Mouse (Mus musculus) midbrain, embryonic 15.5 days (tissue): ENCODE data around the gene Klrb1c. TPM values are rescaled to one million over a fixed set of nuclear protein-coding genes. Genes with fewer than 3 reads are reported as not detected.
A peak's percentile ranks its signal among the peaks of the same experiment; 100 is the strongest.
"Not testable (repeated sequence)": the region's sequence is repeated elsewhere in the genome, so short reads cannot be mapped to it uniquely, and the experiment has no call there.

Experiments
- ATAC-seq: fragments of 200-750 bp; cut with Nextera tagmentation; replicated peaks from 2 replicates; pipeline ENCODE4 v1.8.0; 2017; ENCODE audit warnings: moderate TSS enrichment
- H3K27ac ChIP-seq: fragments of 300-500 bp; sonication (generic); 2 replicates; pipeline ENCODE4 v1.5.1; 2015; ENCODE audit warnings: mild to moderate bottlenecking, inconsistent platforms
- H3K27me3 ChIP-seq: fragments of 300-500 bp; sonication (generic); replicated peaks from 2 replicates; pipeline ENCODE4 v1.6.1; 2015; ENCODE audit warnings: inconsistent platforms
- H3K36me3 ChIP-seq: fragments of 300-500 bp; sonication (generic); replicated peaks from 2 replicates; pipeline ENCODE4 v1.6.1; 2015; ENCODE audit warnings: inconsistent platforms
- H3K4me1 ChIP-seq: fragments of 300-500 bp; sonication (generic); 2 replicates; pipeline ENCODE4 v1.6.1; 2015; ENCODE audit warnings: inconsistent platforms
- H3K4me2 ChIP-seq: fragments of 300-500 bp; sonication (generic); 2 replicates; pipeline ENCODE4 v1.6.1; 2015; ENCODE audit warnings: inconsistent platforms, mild to moderate bottlenecking, moderate library complexity
- H3K4me3 ChIP-seq: fragments of 300-500 bp; sonication (generic); 2 replicates; pipeline ENCODE4 v1.5.1; 2015; ENCODE audit warnings: mild to moderate bottlenecking, inconsistent platforms
- H3K9ac ChIP-seq: fragments of 300-500 bp; sonication (generic); 2 replicates; pipeline ENCODE4 v1.6.1; 2015; ENCODE audit warnings: mild to moderate bottlenecking, inconsistent platforms
- H3K9me3 ChIP-seq: fragments of 300-500 bp; sonication (generic); 2 replicates; pipeline ENCODE4 v1.6.1; 2016; ENCODE audit warnings: inconsistent platforms
- WGBS: fragments of 180-500 bp; shearing (Covaris S2); methylation state at CpG from one replicate; pipeline ENCODE4 v1.1.7; 2015; ENCODE audit warnings: mixed read lengths; 5-methylcytosine and 5-hydroxymethylcytosine counted together
- polyA plus RNA-seq: library from polyadenylated mRNA; unstranded; fragments of >200 nt; fragmentation: Nextera tagmentation; extraction: Ambion mirVana; gene quantifications from 2 replicates; pipeline ENCODE4 v1.2.1, GENCODE M21; 2015

Klrb1c gene
- polyA plus RNA-seq, 1 experiment from 2014 or later: 0.12 TPM

DNA sequence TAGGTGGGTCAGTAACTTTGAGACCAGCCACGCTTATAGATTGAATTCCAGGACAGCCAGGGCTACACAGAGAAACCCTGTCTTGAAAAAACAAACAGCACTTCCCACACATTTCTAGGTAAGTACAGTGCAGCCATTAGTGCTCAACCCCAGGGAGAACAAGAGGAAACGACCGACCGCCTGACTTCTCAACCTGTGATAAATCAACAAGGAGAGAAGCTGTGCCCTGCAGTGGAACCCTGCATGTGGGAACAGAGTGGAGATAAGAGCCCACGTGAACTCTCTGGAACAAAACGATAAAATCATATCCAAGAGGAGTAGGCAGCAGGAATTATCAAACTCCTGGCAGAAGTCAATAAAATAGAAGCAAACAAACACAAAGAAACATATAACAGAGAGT, 4.7 kb upstream of the Klrb1c start:
- peaks cover 11% of the 10 kb centered on the region for H3K4me1 ChIP-seq
- no peak overlapping the region for H3K4me3 ChIP-seq
- 69% methylated on average over 6 of the region's 6 CpGs for WGBS
- no peak overlapping the region for H3K27ac ChIP-seq
- no peak for ATAC-seq
- H3K36me3 ChIP-seq: no peaks in the 10 kb centered on the region
- no peak overlapping the region for H3K4me2 ChIP-seq
- H3K9me3 ChIP-seq: no peaks in the 10 kb centered on the region
- H3K9ac ChIP-seq: no peak overlapping the region
- H3K27me3 ChIP-seq: no peaks in the 10 kb centered on the region

DNA sequence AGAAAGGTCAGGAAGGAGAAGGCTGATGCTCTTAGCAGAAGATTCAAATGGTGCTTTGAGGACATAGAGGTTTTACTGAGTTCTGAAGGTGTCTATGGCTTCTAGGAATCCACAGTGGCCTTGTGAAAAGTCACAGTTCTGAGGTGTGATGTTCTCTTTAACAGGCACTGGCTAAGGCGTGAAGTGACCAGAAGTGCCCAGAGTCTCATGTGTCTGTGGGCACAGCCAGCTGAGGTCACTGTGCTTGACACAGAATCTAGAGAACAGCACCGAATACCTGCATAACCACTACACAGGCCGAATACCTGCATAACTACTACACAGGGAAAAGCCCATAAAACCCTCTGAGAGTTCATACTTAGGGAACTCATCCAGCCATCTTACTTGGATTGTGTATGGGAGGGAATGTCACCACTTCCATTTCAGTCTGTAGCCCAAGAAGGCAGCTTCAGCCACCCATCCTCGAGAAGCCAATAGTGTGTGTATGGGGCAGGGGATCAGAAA, 1.5 kb upstream of the Klrb1c start:
- WGBS: 89% methylated on average over 4 of the region's 4 CpGs
- not testable (repeated sequence) for H3K4me1 ChIP-seq, H3K36me3 ChIP-seq, H3K27ac ChIP-seq, ATAC-seq, H3K27me3 ChIP-seq, H3K9me3 ChIP-seq, H3K4me2 ChIP-seq, H3K9ac ChIP-seq, H3K4me3 ChIP-seq

DNA sequence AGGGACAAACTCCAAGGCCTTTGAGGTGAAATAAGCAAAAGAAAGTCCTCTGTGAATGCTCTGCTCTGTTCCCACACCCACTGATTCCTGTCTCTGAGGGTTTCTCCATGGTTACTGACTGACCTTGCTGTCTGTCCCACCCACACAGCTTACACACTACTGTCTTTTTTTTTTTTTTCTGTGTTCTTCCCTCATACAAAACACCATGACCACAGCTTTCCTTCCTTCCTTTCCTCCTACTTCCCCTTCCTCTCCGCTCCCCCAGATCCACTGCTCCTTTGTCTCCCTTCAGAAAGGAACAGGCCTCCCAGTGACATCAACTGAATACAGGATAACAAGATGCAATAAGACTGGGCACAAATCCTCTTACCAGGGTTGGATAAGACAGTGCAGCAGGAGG, 498 bp downstream of the Klrb1c start:
- Histone ChIP-seq H3K9me3 (no peaks in the 10 kb centered on the region), H3K27me3 (no peaks in the 10 kb centered on the region), H3K9ac (no peak overlapping the region), H3K4me3 (no peak overlapping the region), H3K4me1 (no peaks in the 10 kb centered on the region), H3K27ac (no peak overlapping the region), H3K4me2 (no peak overlapping the region), H3K36me3 (no peaks in the 10 kb centered on the region)
- WGBS: 57% methylated on average over 1 of the region's 1 CpGs
- no peak for ATAC-seq

DNA sequence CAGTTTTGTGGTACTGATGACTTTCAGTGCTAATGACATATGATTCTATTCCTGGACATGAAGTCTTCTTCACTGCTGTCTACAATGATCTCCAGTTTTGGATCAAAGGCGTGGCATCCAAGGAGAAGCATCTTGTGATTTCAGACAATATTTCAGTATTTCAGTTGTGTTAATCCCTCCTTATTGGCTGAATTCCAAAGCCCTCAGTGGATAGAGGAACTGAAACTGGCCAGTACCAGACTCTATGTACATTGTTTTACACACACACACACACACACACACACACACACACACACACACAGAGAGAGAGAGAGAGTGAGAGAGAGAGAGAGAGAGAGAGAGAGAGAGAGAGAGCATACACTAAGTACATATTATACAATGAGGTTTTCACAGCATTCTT, 2.6 kb downstream of the Klrb1c start:
- not testable (repeated sequence) for H3K9ac ChIP-seq, H3K9me3 ChIP-seq, H3K4me3 ChIP-seq, H3K27me3 ChIP-seq, H3K27ac ChIP-seq, H3K4me2 ChIP-seq, H3K36me3 ChIP-seq, H3K4me1 ChIP-seq, ATAC-seq
- 82% methylated on average over 1 of the region's 1 CpGs for WGBS

DNA sequence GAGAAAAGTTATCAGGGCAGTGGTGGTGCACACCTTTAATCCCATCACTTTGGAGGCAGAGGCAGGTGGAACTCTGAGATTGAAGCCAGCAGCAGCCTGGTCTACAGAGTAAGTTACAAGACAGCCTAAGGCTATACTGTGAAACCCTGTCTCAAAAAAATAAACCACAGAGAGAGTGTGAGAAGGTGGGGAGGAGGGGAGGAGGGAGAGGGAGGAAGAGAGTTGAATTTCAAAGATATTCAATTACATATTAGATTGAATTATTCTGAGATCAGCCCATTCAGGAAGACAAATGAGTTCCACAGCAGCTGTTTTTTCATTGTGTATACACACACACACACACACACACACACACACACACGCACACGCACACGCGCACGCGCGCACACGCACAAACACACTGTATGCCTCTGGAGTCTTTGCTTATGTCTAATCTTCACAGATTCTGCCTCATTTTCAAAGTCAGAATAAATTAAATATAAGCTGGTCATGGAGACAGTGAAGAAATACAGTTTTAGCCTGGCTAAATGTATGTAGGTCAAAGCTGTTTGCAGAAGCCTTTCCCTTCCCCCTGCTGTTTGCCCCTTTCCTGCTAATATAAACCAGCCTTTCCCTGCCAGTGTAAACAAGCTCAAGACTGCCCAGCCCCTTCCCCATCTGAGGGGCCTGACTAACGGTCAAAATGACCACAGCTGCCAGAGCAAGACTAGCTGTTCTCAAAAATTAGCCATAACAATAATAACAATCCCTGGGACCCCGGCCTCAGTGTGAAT, 19.3 kb downstream of the Klrb1c start:
- Histone ChIP-seq H3K4me1 (peaks cover 3% of the 10 kb centered on the region; the same call in 1 of the 2 replicates), H3K27me3 (no peaks in the 10 kb centered on the region), H3K9ac (no peak overlapping the region), H3K27ac (0 out of 2 replicates have a peak overlapping the region, but pooled peaks have one; percentile 11), H3K4me3 (no peak overlapping the region), H3K4me2 (no peak overlapping the region), H3K9me3 (no peaks in the 10 kb centered on the region), H3K36me3 (no peaks in the 10 kb centered on the region)
- ATAC-seq: no peak; the same call in 1 of the 2 replicates
- 75% methylated on average over 10 of the region's 10 CpGs for WGBS

DNA sequence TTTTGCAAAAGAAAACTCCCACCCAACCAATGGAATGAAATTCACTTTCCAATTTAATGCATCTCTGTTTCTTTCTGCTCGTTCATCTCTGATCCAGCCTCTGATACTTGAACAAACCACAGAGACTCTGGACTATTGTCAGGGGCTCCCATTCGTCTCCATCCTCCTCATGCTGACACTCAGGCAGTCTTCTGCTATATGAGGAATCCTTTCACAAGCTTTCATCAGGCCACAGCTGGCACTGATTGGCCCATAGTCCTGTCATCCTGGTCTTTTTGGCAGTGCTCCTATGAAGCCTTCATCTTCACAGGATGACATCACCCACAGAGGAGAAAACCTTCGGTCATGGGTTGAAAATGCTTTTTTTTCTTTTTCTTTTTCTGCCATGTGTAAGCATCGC, 21.0 kb downstream of the Klrb1c start:
- Histone ChIP-seq H3K4me3 (no peak overlapping the region), H3K27me3 (no peaks in the 10 kb centered on the region), H3K4me1 (peaks cover 3% of the 10 kb centered on the region; the same call in 1 of the 2 replicates), H3K27ac (no peak overlapping the region), H3K9ac (no peak overlapping the region), H3K9me3 (no peaks in the 10 kb centered on the region), H3K4me2 (no peak overlapping the region), H3K36me3 (no peaks in the 10 kb centered on the region)
- no peak for ATAC-seq
- WGBS: 74% methylated on average over 4 of the region's 4 CpGs

DNA sequence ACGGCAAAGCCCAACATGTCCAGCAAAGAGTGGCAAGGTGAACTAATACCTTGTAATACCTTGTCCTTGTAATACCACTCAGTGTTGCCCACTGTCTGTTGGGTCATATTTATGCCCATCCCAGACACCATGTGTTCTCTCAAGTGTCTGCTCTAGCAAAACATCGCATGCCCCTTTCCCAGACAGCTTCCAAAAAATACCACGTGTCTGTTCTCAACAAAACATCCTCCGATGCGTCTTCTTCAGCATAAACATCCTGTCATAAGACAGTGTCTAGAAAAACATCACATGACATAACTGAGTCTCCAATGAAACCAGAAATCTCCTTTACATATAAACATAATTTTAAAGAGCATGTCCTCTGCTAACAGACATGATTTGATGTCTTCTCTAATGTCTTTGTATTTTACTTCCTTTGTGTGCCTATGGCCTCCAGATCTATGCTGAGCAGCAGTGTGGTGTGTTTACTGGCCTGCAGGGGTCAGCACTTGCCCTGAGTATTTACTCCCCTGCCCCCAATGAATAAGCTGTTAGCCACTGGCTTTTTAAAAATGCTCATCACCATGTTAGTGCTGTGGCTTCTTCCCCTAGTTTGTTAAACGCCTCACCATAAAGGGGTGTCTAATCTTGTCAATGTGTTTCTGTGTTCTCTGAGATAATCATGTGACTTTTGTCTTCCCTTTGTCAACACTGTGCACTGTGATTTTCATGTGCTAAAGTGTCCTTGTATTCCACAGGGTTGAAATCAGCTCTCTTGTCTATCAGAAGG, 22.3 kb downstream of the Klrb1c start:
- H3K36me3 ChIP-seq, H3K9ac ChIP-seq, H3K27me3 ChIP-seq, H3K4me1 ChIP-seq, H3K9me3 ChIP-seq, H3K4me3 ChIP-seq, H3K4me2 ChIP-seq: not testable (repeated sequence)
- WGBS: 62% methylated on average over 6 of the region's 6 CpGs
- peak overlapping the region; percentile 65; the same call in 1 of the 2 replicates for H3K27ac ChIP-seq
- ATAC-seq: 0 out of 2 replicates have a peak, but pooled peaks have one; percentile 11

DNA sequence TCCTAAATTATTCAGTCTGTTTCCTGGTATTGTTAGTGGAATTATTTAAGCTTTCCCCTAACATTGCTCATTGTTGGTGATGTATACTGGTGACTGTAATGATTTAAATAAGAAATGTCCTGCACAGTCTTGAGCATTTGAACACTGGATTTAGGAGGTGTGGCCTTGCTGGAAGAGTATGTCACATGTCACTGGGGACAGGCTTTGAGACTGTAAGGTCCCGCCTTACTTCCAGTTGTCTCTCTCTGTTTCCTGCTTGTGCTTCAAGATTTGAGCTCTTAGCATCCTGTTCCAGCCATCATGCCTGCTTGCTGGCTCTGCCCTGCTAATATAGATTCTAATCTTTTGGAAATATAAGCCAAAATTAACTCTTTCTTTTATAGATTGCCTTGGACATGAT, 23.8 kb downstream of the Klrb1c start:
- Histone ChIP-seq H3K36me3 (no peaks in the 10 kb centered on the region), H3K4me3 (no peak overlapping the region), H3K27me3 (no peaks in the 10 kb centered on the region), H3K9me3 (no peaks in the 10 kb centered on the region), H3K4me1 (peaks cover 8% of the 10 kb centered on the region), H3K9ac (no peak overlapping the region), H3K4me2 (no peak overlapping the region), H3K27ac (no peak overlapping the region)
- ATAC-seq: no peak
- WGBS: 85% methylated on average over 1 of the region's 1 CpGs

DNA sequence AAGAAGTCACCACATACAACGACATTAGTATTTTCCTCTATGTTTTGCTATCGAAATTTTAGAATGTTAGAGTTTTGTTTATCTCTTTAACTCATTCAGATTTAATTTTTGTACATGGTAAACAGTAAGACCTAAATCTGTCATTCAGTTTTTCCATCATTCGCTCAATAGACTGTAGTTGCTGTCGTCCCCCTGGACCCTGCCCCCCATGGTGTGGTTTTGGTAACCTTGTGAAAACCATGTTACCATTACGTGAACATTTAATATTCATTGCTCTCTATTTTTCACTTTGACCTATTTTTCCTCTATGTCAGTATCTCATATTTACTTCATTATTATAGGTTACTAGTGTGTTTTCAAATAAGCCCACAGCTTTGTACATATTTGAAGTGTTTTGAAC, 24.4 kb downstream of the Klrb1c start:
- no peak for ATAC-seq
- Histone ChIP-seq H3K4me1 (peaks cover 6% of the 10 kb centered on the region), H3K9me3 (no peaks in the 10 kb centered on the region), H3K9ac (peak overlapping the region; percentile 51), H3K36me3 (no peaks in the 10 kb centered on the region), H3K4me3 (peak overlapping the region; percentile 51), H3K27me3 (no peaks in the 10 kb centered on the region), H3K27ac (peak overlapping the region; percentile 93), H3K4me2 (peak overlapping the region; percentile 41)
- 20% methylated on average over 5 of the region's 5 CpGs for WGBS

DNA sequence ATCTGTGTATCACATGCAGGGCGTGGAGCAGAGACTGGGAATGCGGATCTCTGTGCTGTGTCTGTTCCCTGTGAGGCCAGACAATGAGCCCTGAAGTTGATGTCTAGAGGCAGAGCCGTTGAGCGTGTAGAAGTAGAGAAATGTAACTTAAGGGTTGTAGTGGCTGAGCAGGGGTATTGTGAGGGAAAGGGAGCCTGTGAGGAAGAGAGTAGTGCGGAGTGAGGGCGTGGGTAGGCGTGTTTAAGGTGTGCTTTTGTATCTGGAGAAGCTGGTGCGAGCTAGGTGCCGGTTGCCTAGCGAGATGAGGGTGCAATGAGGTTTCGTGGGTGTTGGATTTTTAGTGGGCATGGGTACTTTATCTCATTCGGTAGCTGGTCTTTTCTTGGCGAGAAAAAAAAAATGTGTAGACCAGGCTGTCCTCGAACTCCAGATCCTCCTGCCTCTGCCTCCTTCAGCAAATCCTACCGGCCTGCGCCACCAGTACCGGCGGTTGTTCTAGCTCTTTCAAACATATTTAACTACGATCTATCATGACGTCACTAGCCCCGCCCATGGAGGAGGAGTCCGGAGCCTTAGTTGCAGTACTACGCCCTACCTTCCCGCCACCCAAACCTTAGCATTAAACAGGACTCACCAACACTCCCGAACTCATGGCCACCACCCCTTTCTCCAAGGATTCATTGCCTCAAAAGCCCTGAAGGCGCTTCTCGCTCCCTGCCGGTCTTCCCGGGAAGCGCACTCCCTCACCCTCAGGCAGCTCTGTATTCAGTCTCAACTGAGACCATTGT, 25.1 kb downstream of the Klrb1c start:
- H3K27ac ChIP-seq: peak overlapping the region; percentile 93
- peak overlapping the region; percentile 51 for H3K4me3 ChIP-seq
- no peaks in the 10 kb centered on the region for H3K36me3 ChIP-seq
- ATAC-seq: peak; percentile 90
- WGBS: 1% methylated on average over 30 of the region's 30 CpGs
- peaks cover 10% of the 10 kb centered on the region for H3K4me1 ChIP-seq
- H3K9ac ChIP-seq: peak overlapping the region; percentile 70
- H3K27me3 ChIP-seq: no peaks in the 10 kb centered on the region
- H3K4me2 ChIP-seq: peak overlapping the region; percentile 59
- no peaks in the 10 kb centered on the region for H3K9me3 ChIP-seq

DNA sequence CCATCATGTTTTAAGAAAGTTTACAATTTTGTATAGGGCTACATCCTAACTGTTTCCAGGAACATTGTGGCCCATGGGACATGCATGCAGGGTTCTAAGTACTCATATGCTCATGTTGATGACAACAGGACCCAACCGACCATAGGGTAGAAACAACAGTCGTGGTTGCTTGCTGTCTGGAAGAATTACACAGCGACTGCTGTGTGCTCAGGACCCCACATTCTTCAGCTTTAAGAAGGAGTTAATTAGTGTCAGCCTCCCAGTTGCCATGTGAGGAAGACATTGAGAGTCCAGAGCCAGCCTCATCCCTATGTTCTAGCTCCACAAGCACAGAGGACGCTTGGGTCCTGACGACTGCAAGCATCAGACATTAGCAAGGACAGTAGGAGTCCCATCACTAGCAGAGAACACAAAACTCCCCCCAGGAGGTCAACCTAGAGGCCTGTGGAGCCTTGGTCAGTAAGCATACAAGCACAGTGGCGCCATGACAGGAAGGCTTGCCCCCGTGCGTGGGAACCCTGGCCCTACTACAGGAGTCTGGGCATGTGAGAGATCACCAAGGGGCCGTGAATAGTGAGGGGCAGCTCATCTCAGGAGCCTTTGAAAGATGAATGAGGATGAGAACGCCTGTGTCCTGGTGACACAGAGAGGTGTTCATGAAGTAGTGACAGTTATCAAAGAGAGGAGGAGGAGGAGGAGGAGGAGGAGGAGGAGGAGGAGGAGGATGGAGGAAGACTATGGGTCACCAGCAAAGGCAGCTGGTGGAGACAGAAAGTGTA, 25.9 kb downstream of the Klrb1c start:
- WGBS: 77% methylated on average over 9 of the region's 10 CpGs
- Histone ChIP-seq H3K27ac (peak overlapping the region; percentile 93), H3K4me2 (peak overlapping the region; percentile 59), H3K9ac (peak overlapping the region; percentile 70; the same call in 1 of the 2 replicates), H3K4me1 (peaks cover 10% of the 10 kb centered on the region), H3K4me3 (peak overlapping the region; percentile 51)
- not testable (repeated sequence) for ATAC-seq, H3K9me3 ChIP-seq, H3K36me3 ChIP-seq, H3K27me3 ChIP-seq
